Mouse (Mus musculus) ES-E14 (cell line): ENCODE measurements at regions not wholly inside any gene's neighbourhood (a gene's known extent, or its start where the extent isn't known, plus 50 kb on each side); places are given as distances from the start of the nearest gene placed in this dataset.

Experiments used
- DNase-seq: peaks from one replicate; pipeline ENCODE4 v3.0.0-alpha.2; 2013; ENCODE audit warnings: low read depth, low spot score
- H3K27ac ChIP-seq: 2 replicates; pipeline ENCODE4 v1.5.1; 2012; ENCODE audit warnings: low read depth, mild to moderate bottlenecking, low read length, moderate library complexity, mixed read lengths; ENCODE audit not compliant: poor library complexity, insufficient read depth, severe bottlenecking
- H3K36me3 ChIP-seq: 2 replicates; pipeline ENCODE4 v1.6.1; 2012; ENCODE audit warnings: mild to moderate bottlenecking, low read length, moderate library complexity, mixed read lengths; ENCODE audit not compliant: control insufficient read depth, poor library complexity, insufficient read depth, severe bottlenecking
- H3K4me1 ChIP-seq, 2 experiments: fragments of 150-350 bp in 1 of 2; sonication (generic) in 1 of 2; 2 replicates each; pipeline ENCODE4 v1.6.1; 2012; ENCODE audit warnings: low read length in 2 of 2, mild to moderate bottlenecking in 1 of 2, mixed read lengths in 1 of 2; ENCODE audit not compliant: control insufficient read depth in 2 of 2, insufficient read depth in 2 of 2, poor library complexity in 1 of 2
- H3K4me3 ChIP-seq, 2 experiments: fragments of 150-350 bp in 1 of 2; sonication (generic) in 1 of 2; 2 replicates each; pipeline ENCODE4 v1.5.1; 2012; ENCODE audit warnings: low read length in 2 of 2, low read depth in 1 of 2, mild to moderate bottlenecking in 1 of 2, mixed read lengths in 1 of 2; ENCODE audit not compliant: insufficient read depth in 1 of 2, poor library complexity in 1 of 2, severe bottlenecking in 1 of 2
- H3K9ac ChIP-seq: 2 replicates; pipeline ENCODE4 v1.6.1; 2012; ENCODE audit warnings: low read depth, mild to moderate bottlenecking, low read length, mixed read lengths; ENCODE audit not compliant: poor library complexity, insufficient read depth, severe bottlenecking
- H3K9me3 ChIP-seq: fragments of 150-350 bp; sonication (generic); 2 replicates; pipeline ENCODE4 v1.6.1; 2012; ENCODE audit warnings: low read depth, mild to moderate bottlenecking, low read length; ENCODE audit not compliant: control insufficient read depth, insufficient read depth
- CHD2 ChIP-seq: IDR thresholded peaks from 2 replicates; pipeline ENCODE4 v1.6.1; 2014; ENCODE audit warnings: mild to moderate bottlenecking, low read depth, low read length, inconsistent platforms
- HCFC1 ChIP-seq: IDR thresholded peaks from 2 replicates; pipeline ENCODE4 v1.6.1; 2012; ENCODE audit warnings: low read length, inconsistent platforms, borderline replicate concordance; ENCODE audit not compliant: insufficient read depth
- MAFK ChIP-seq: IDR thresholded peaks from 2 replicates; pipeline ENCODE4 v1.6.1; 2014; ENCODE audit warnings: mild to moderate bottlenecking, low read depth, low read length, inconsistent platforms; ENCODE audit not compliant: insufficient read depth
- ZC3H11A ChIP-seq: IDR thresholded peaks from 2 replicates; pipeline ENCODE4 v1.6.1; 2012; ENCODE audit warnings: low read depth, mild to moderate bottlenecking, inconsistent platforms, low read length, borderline replicate concordance
- ZNF384 ChIP-seq: IDR thresholded peaks from 2 replicates; pipeline ENCODE4 v1.6.1; 2012; ENCODE audit warnings: low read depth, low read length, inconsistent platforms
- in situ Hi-C, 2 experiments: fragments of 600-800 bp; cut with MboI; formaldehyde crosslinking; loops; one replicate each; pipeline ENCODE4 v1.15.1; 2025; ENCODE audit warnings: low sequenced_read_pairs in 2 of 2, inconsistent platforms in 1 of 2; ENCODE audit not compliant: unreplicated experiment in 2 of 2

- DNase-seq, result no peak
- no peaks in the 10 kb centered on the region for H3K9me3 ChIP-seq
- no peaks in the 10 kb centered on the region for H3K36me3 ChIP-seq
- no peaks in the 10 kb centered on the region for H3K4me1 ChIP-seq
- no peak overlapping the region for H3K4me3 ChIP-seq
- no peak for TF ChIP-seq CHD2
- TF ChIP-seq MAFK, result no peak
- H3K27ac ChIP-seq, result no peak overlapping the region
- in situ Hi-C loops, result loop anchor here in 1 of 2 experiments (25.0 kb wide), 1 partner anchor 219 kb away; no protein-coding TSS in a partner anchor
- no peak overlapping the region for H3K9ac ChIP-seq
Measured at GRCm38 (mm10) chr9:90430898-90431297, 160.3 kb upstream of the Tbc1d2b start.

- H3K27ac ChIP-seq, result no peak overlapping the region
- DNase-seq, result no peak
- H3K4me1 ChIP-seq, result no peaks in the 10 kb centered on the region
- H3K9ac ChIP-seq, result no peak overlapping the region
- in situ Hi-C loops, result no loop called here
- TF ChIP-seq ZNF384, result no peak
- TF ChIP-seq ZC3H11A, result no peak
- TF ChIP-seq CHD2, result no peak
- no peak for TF ChIP-seq MAFK
- no peak for TF ChIP-seq HCFC1
- H3K4me3 ChIP-seq, result no peak overlapping the region
- no peaks in the 10 kb centered on the region for H3K36me3 ChIP-seq
- no peaks in the 10 kb centered on the region for H3K9me3 ChIP-seq
Measured at GRCm38 (mm10) chr9:90421662-90422061, 151.1 kb upstream of the Tbc1d2b start.

- H3K36me3 ChIP-seq, result no peaks in the 10 kb centered on the region
- H3K9me3 ChIP-seq, result no peaks in the 10 kb centered on the region
- no peak for TF ChIP-seq MAFK
- TF ChIP-seq CHD2, result no peak
- no peak for TF ChIP-seq ZNF384
- no peak for TF ChIP-seq ZC3H11A
- no peak for TF ChIP-seq HCFC1
- DNase-seq, result no peak
- H3K4me3 ChIP-seq, result no peak overlapping the region
- H3K4me1 ChIP-seq, result no peaks in the 10 kb centered on the region
- no peak overlapping the region for H3K9ac ChIP-seq
- no peak overlapping the region for H3K27ac ChIP-seq
- in situ Hi-C loops, result no loop called here
Measured at GRCm38 (mm10) chr9:90419762-90420541, 149.3 kb upstream of the Tbc1d2b start.

- no peaks in the 10 kb centered on the region for H3K9me3 ChIP-seq
- no peaks in the 10 kb centered on the region for H3K36me3 ChIP-seq
- H3K27ac ChIP-seq, result no peak overlapping the region
- TF ChIP-seq MAFK (no peak), CHD2 (no peak), HCFC1 (no peak), ZC3H11A (no peak), ZNF384 (no peak)
- no peak overlapping the region for H3K4me3 ChIP-seq
- in situ Hi-C loops, result no loop called here
- H3K9ac ChIP-seq, result no peak overlapping the region
- H3K4me1 ChIP-seq, result no peaks in the 10 kb centered on the region
- no peak for DNase-seq
Measured at GRCm38 (mm10) chr9:90408789-90409188, 138.2 kb upstream of the Tbc1d2b start.

DNA sequence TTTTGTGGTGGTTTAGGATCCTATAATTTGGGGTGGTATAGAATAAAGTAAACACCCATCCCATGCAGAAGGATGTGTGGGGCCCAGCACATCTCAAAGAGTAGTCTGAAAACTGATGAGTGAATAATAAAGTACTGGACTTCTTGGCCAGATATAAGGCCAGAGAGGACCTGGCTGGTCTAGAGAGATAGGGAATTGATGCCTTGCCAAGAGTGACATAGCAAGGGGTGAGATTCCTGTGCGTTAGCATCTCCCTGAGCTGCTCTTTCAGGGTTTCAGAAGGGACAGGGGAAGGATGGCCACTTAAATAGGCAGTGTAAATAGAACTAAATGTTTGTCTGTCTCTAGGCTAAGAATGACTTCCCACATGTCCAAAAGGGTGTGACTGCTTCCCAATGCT, 137.0 kb upstream of the Tbc1d2b start:
- Histone ChIP-seq H3K9me3 (no peaks in the 10 kb centered on the region), H3K9ac (no peak overlapping the region), H3K36me3 (no peaks in the 10 kb centered on the region), H3K4me3 (no peak overlapping the region), H3K27ac (no peak overlapping the region), H3K4me1 (no peaks in the 10 kb centered on the region)
- DNase-seq, result no peak
- in situ Hi-C loops, result no loop called here
- TF ChIP-seq ZC3H11A, result no peak
- no peak for TF ChIP-seq ZNF384
- TF ChIP-seq CHD2, result no peak
- no peak for TF ChIP-seq MAFK
- TF ChIP-seq HCFC1, result no peak
